Mouse (Mus musculus) C2C12 (cell line): Measurements from ENCODE around the gene Ptprm. TPM values are rescaled to one million over a fixed set of nuclear protein-coding genes. Genes with fewer than 3 reads are reported as not detected.
"Not testable (repeated sequence)": the region's sequence is repeated elsewhere in the genome, so short reads cannot be mapped to it uniquely, and the experiment has no call there.

Source experiments
- H3K27me3 ChIP-seq: one replicate; pipeline ENCODE4 v1.6.1; 2011; ENCODE audit not compliant: control insufficient read depth, insufficient read depth, insufficient read length
- H3K36me3 ChIP-seq: one replicate; pipeline ENCODE4 v1.6.1; 2011; ENCODE audit not compliant: control insufficient read depth, insufficient read depth
- H3K4me3 ChIP-seq: one replicate; pipeline ENCODE4 v1.5.1; 2011; ENCODE audit warnings: mild to moderate bottlenecking, control low read depth; ENCODE audit not compliant: poor library complexity, insufficient read depth, severe bottlenecking
- H3K79me2 ChIP-seq: one replicate; pipeline ENCODE4 v1.6.1; 2011; ENCODE audit not compliant: control insufficient read depth, insufficient read depth
- H3K79me3 ChIP-seq: one replicate; pipeline ENCODE4 v1.6.1; 2011; ENCODE audit warnings: low read depth, control low read depth
- H3ac ChIP-seq: one replicate; pipeline ENCODE3; 2011; ENCODE audit warnings: low read depth; ENCODE audit not compliant: control insufficient read depth, insufficient read length
- CEBPB ChIP-seq: IDR thresholded peaks from one replicate; pipeline ENCODE4 v1.6.1; 2011; ENCODE audit warnings: low read depth, mild to moderate bottlenecking, control low read depth, moderate library complexity
- CTCF ChIP-seq: IDR thresholded peaks from one replicate; pipeline ENCODE4 v1.5.1; 2011; ENCODE audit not compliant: control insufficient read depth, insufficient read depth, insufficient read length
- FOSL1 ChIP-seq: IDR thresholded peaks from one replicate; pipeline ENCODE4 v1.8.0; 2011; ENCODE audit warnings: mild to moderate bottlenecking, low read length; ENCODE audit not compliant: poor library complexity, insufficient read depth, severe bottlenecking
- MAX ChIP-seq: IDR thresholded peaks from one replicate; pipeline ENCODE4 v1.6.1; 2011; ENCODE audit warnings: mild to moderate bottlenecking, control low read depth
- MYOD1 ChIP-seq: IDR thresholded peaks from one replicate; pipeline ENCODE4 v1.6.1; 2011; ENCODE audit warnings: low read depth; ENCODE audit not compliant: control insufficient read depth, insufficient read length
- MYOG ChIP-seq: IDR thresholded peaks from one replicate; pipeline ENCODE4 v1.6.1; 2011; ENCODE audit not compliant: control insufficient read depth, insufficient read length; ENCODE audit errors: extremely low read depth
- USF1 ChIP-seq: IDR thresholded peaks from one replicate; pipeline ENCODE4 v1.6.1; 2011; ENCODE audit warnings: low read depth, mild to moderate bottlenecking, control low read depth, moderate library complexity
- polyA plus RNA-seq: library from polyadenylated mRNA; unstranded; fragments of >200 nt; fragmentation: generic; extraction: Trizol; gene quantifications from one replicate; pipeline ENCODE4 v1.2.1, GENCODE M21; 2012; ENCODE audit warnings: missing spikeins

The Ptprm gene
- polyA plus RNA-seq, 1 experiment: 4.4 TPM

DNA sequence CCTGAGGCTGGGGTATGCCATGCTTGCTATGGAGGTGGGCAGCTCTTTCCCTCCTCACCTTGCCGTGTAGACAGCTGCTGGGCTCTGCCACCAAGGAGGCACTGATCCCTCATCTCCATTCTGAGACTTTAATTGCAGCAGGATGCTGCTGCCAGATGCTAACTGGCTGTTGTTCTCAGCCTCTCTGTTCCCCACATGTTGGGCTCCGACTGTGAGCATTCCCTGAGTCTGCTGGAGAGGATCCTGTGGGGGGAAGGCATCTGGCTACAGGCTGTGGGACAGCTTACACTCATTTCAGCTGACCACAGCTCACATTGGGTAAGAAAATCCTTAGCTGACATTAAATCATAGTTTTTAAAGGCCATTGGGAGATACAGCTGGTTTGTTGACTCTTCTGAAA lies 492.7 kb downstream of the Ptprm start:
- no peaks in the 10 kb centered on the region for H3K27me3 ChIP-seq
- no peaks in the 10 kb centered on the region for H3K36me3 ChIP-seq
- H3ac ChIP-seq: no peak overlapping the region
- no peaks in the 10 kb centered on the region for H3K79me3 ChIP-seq
- H3K79me2 ChIP-seq: no peaks in the 10 kb centered on the region
- H3K4me3 ChIP-seq: no peak overlapping the region
- TF ChIP-seq MYOG (no peak), USF1 (no peak), CTCF (no peak), MAX (no peak)

DNA sequence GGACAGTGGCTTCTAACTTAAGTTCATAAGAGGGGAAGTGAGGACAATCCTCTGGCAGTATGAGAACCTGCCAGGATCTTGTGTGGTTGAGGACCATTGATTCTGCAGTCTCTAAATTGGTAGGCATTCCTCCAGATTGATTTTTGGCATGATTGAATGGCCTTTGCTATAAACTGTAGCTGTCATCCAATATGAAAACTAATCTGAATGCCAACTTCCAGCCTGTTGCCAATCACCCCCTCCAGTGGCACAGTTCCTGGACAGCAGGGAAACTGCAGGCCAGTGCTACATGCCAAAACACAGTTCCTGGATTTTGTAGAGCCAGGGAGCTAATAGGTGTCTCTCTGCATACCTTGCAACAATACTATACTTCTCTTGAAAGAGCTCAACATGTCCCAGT lies 495.5 kb downstream of the Ptprm start:
- no peaks in the 10 kb centered on the region for H3K79me2 ChIP-seq
- no peak for TF ChIP-seq MAX
- no peak for TF ChIP-seq FOSL1
- no peak for TF ChIP-seq CEBPB
- no peak for TF ChIP-seq MYOD1
- no peak for TF ChIP-seq MYOG
- TF ChIP-seq USF1: no peak
- no peak for TF ChIP-seq CTCF
- H3ac ChIP-seq: no peak overlapping the region
- no peak overlapping the region for H3K4me3 ChIP-seq
- no peaks in the 10 kb centered on the region for H3K79me3 ChIP-seq
- H3K27me3 ChIP-seq: no peaks in the 10 kb centered on the region
- no peaks in the 10 kb centered on the region for H3K36me3 ChIP-seq

DNA sequence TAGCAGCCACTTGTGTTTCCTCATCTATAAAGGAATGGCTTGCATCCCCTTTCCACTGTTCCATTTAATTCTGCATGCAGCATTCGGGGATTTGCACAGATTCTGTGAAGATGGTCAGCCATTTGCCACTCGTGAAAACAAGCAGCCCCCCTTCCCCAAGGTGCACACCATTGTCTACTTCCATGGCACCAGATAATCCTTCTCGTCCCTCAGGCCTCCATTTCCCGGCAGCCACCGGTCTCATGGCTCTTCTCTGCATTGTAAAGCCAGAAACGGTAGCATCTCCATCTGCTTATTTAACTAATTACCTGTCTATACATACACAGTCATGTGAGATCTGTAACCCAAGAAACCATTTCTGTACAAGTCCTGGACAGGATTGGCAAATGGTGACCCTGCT lies 501.8 kb downstream of the Ptprm start:
- Histone ChIP-seq H3ac (no peak overlapping the region), H3K4me3 (no peak overlapping the region), H3K79me2 (no peaks in the 10 kb centered on the region), H3K27me3 (no peaks in the 10 kb centered on the region), H3K36me3 (no peaks in the 10 kb centered on the region), H3K79me3 (no peaks in the 10 kb centered on the region)
- no peak for TF ChIP-seq MYOG
- no peak for TF ChIP-seq FOSL1
- no peak for TF ChIP-seq MAX
- TF ChIP-seq CTCF: no peak
- no peak for TF ChIP-seq USF1
- no peak for TF ChIP-seq CEBPB
- TF ChIP-seq MYOD1: no peak

DNA sequence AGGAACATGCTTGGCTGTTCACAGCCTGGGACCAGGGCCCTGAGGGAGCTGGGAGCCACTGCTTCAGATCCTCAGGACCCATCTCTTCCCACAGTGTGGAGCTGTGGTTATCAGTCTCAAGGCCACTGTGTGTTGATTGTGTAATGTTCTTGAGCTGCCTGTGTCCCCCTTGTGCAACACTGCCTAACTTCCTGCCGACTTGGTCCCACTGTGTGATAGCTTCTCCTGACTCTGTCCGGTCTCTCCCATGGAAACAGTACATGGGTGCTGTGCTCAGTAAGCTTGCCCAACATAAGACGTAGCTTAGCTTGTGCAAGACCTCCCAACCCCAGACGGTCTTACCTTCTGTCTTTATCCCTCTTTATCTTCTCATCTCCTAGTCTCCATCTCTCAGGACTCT lies 507.2 kb downstream of the Ptprm start:
- not testable (repeated sequence) for H3ac ChIP-seq

DNA sequence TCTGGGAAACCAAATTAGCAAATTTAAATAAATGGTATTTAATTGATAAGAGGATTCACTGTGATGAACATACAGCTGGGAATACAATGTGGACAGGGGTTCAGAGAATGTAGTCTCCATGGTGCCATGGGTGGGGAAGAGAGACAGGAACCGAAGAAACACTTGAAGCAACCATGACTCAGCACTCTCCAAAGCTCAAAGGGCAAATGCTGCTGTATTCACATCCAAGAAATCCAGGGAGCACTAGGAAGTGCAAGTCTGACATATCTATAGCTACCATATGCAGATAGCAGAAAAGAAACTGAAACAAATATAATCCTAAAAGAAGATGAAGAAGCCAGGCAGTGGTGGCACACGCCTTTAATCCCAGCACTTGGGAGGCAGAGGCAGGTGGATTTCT lies 531.9 kb downstream of the Ptprm start:
- Histone ChIP-seq H3K27me3 (no peaks in the 10 kb centered on the region), H3K36me3 (no peaks in the 10 kb centered on the region), H3K79me2 (no peaks in the 10 kb centered on the region), H3K79me3 (no peaks in the 10 kb centered on the region), H3K4me3 (no peak overlapping the region), H3ac (no peak overlapping the region)
- no peak for TF ChIP-seq MYOG
- no peak for TF ChIP-seq MAX
- no peak for TF ChIP-seq USF1
- TF ChIP-seq CEBPB: no peak
- TF ChIP-seq MYOD1: no peak

More for the DNA sequence above, 507.2 kb downstream of the Ptprm start:
- not testable (repeated sequence) for H3K79me3 ChIP-seq, H3K79me2 ChIP-seq, H3K36me3 ChIP-seq, H3K4me3 ChIP-seq, H3K27me3 ChIP-seq

DNA sequence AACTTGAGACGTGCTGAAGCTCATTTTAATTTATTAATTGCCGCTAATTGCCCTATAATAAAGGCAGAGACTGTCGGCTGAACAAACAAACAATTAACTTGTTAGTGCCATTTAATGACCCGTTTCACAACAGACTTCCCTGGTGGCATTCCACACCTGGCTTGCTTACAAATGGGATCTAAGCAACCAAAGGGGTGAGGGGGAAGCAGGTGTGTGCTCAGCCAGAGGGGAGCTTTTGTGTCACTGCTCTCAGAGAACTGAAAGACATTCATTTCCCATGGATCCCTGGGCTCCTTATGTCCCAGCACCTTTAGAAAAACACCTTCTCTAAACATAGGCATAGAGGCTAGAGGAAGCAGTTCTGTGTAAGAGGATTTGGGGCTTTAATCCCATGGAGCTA lies 536.9 kb downstream of the Ptprm start:
- TF ChIP-seq MYOD1 (no peak), FOSL1 (no peak), CTCF (no peak), MAX (no peak), MYOG (no peak), USF1 (no peak), CEBPB (no peak)
- H3K27me3 ChIP-seq: no peaks in the 10 kb centered on the region
- no peaks in the 10 kb centered on the region for H3K79me2 ChIP-seq
- H3K79me3 ChIP-seq: no peaks in the 10 kb centered on the region
- H3ac ChIP-seq: no peak overlapping the region
- no peak overlapping the region for H3K4me3 ChIP-seq
- H3K36me3 ChIP-seq: no peaks in the 10 kb centered on the region

DNA sequence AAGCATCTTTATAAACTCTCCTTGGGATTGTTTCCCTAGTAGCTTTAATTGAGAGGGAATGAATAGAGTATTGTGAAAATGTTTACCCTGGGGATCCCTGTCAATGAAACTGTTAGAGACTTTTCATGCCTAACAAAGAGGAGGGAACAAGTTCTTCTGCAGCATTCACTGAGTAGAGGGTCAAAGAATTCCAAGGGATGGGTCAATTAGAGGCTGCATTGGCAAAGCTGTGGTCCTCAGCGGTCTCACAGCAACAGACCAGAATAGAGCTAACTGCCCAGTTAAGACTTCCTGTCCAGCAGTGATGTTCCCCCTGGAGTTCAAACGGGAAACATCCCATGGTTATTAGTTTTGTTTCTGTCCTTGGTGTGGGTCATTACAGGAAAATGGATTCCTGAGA lies 538.3 kb downstream of the Ptprm start:
- TF ChIP-seq MYOD1 (no peak), MAX (no peak), MYOG (no peak), CTCF (no peak), USF1 (no peak), CEBPB (no peak), FOSL1 (no peak)
- Histone ChIP-seq H3K79me2 (no peaks in the 10 kb centered on the region), H3K36me3 (no peaks in the 10 kb centered on the region), H3K4me3 (no peak overlapping the region), H3ac (no peak overlapping the region), H3K27me3 (no peaks in the 10 kb centered on the region), H3K79me3 (no peaks in the 10 kb centered on the region)
